Mouse (Mus musculus): Measurements from ENCODE around the gene Gpr150.

DNA sequence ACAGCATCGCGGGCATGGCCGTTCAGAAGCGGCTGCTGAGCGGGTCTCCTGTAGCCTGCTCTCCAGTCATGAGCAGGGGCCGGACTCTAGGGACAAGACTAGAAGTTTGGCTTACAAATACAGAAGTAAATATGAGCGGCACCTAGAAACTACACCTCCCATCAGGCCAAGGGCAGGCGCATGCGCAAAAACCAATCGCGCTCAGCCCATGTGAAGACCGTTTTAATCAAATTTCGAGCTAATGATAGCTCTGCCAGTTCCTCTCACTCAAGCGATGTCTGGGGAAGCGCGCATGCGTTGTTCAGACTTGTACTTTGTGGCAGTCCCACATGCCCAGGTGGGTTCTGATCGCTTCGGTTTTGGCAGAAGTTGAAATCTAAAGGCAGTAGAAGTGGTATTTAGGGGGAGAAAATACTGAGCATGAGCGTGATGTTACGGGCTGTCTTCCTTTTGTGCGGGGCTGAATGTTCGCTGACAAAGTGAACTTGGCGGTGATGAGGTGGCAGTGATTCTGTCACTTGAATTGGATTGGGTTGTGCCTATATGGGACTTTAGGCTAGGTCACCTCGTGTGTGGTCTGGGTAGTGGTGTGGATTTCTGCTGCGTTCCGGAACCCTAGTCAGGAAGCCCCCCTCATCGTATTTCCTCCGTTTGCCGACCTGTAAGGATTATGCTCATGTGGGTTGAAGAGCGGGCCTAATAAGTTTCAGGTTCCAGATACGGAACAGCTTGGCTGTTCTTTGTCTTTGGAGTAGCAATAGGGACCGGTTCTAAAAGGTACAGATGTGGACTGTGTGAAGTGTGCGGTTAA lies 41.9 kb upstream of the Gpr150 start, which contains the start of the genes Arsk and Ttc37:
- TF ChIP-seq FLI1 (IDR thresholded peaks at IDR 0.05; ENCODE audit: low read length) (no peak), GATA1 (IDR thresholded peaks at IDR 0.05; ENCODE audit: borderline replicate concordance, low read length) (no peak)

All from megakaryocyte, embryonic 14.5 days (primary cell).